In the genomic region with DNA sequence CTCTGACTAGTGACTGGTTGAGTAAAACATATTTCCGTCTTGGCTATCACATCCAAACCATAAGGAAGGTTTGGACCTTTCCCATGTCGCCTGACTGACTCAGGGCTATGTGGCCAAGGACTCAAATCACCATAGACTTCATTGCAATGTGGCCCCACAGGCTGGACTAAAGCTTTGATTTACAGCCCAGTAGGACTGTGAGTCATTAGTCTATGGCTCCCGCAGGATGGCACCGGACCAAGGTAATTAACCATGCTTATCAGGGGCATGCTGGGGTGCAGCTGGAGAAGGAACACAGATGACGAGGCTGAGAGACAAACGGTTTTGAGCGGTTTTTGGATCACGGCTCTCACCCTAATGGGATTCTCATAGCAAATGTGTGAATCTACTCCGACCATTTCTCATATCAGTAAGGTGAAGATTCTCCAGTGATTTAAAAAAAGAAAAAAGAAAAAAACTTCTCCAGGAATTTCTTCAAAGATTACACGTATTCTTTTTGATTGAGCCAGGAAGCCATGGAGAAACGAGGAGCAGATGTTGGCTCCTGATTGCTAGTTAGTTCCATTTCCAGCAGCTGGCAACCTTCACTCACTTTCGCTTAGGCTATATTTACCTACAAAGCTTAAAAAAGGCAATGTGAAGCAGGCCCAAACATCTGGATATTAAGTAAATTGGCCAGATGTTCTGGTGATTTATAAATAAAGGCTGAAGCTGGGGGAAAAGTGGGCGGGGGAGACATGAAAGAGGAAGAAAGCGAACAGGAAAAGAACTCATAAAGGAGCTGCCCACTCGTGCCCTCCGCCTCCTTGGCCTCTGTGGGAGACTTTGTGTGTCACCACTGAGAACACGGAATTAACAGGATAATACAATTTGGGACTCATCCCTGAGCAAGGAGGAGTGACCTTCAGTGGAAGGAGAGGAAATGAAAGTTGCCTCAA, we compare ENCODE assay signal across 8 mouse cellular contexts. TPM values are rescaled to one million over a fixed set of nuclear protein-coding genes. Genes with fewer than 3 reads are reported as not detected.
A peak's percentile ranks its signal among the peaks of the same experiment; 100 is the strongest.
DNase-seq lines count a peak whose midpoint lies in the region; ATAC-seq and TF ChIP-seq lines count a peak whose summit lies in the region.
"Had no signal": no experiment of that assay in that cellular context is flagged by ENCODE, and none has a peak within 500 bp of the region (broad histone marks: within the 10 kb centered on the region; RNA-seq: fewer than 3 reads in every experiment).

No protein-coding gene starts in this region.

- no peak for TF ChIP-seq CTCF in lung, embryonic 14.5 days (IDR thresholded peaks at IDR 0.05; ENCODE audit: low read depth)
- TF ChIP-seq CTCF in lung, adult 2 months (IDR thresholded peaks at IDR 0.05; ENCODE audit: insufficient read depth, low read length): no peak

- no peaks in the 10 kb centered on the region for H3K27me3 ChIP-seq in lung, embryonic 14.5 days (ENCODE audit: insufficient read depth, low read length)
- no peaks in the 10 kb centered on the region for H3K27me3 ChIP-seq in embryonic facial prominence, embryonic 10.5 days (replicated peaks; ENCODE audit: low read depth, poor library complexity, severe bottlenecking)
- H3K27me3 ChIP-seq in limb, embryonic 14.5 days (ENCODE audit: control insufficient read depth, insufficient read depth, low read length): no peaks in the 10 kb centered on the region
- H3K27me3 ChIP-seq in midbrain, embryonic 10.5 days (ENCODE audit: low read depth, poor library complexity, severe bottlenecking): no peaks in the 10 kb centered on the region

- no peak overlapping the region for H3K9ac ChIP-seq in lung, embryonic 14.5 days
- H3K9ac ChIP-seq in limb, embryonic 14.5 days (ENCODE audit: low read depth, low read length, severe bottlenecking): no peak overlapping the region
- H3K9ac ChIP-seq: limb, embryonic 12.5 days had no signal

- TF ChIP-seq POLR2A in lung, adult 2 months (IDR thresholded peaks at IDR 0.05; ENCODE audit: borderline replicate concordance, extremely low read depth, low read depth, low read length): no peak
- no peak for TF ChIP-seq POLR2A in limb, embryonic 14.5 days (IDR thresholded peaks at IDR 0.05; ENCODE audit: borderline replicate concordance, extremely low read depth, insufficient read depth, insufficient read length)

- WGBS in lung, embryonic 14.5 days: 37% methylated on average over 17 of the region's 17 CpGs
- WGBS in lung, adult 2 months: 33% methylated on average over 17 of the region's 17 CpGs
- 53% methylated on average over 17 of the region's 17 CpGs for WGBS in embryonic facial prominence, embryonic 10.5 days
- WGBS in limb, embryonic 14.5 days: 18% methylated on average over 17 of the region's 17 CpGs
- 80% methylated on average over 17 of the region's 17 CpGs for WGBS in midbrain, embryonic 10.5 days

- H3K4me3 ChIP-seq in lung, embryonic 14.5 days (ENCODE audit: low read depth, low read length): no peak overlapping the region
- no peak overlapping the region for H3K4me3 ChIP-seq in lung, adult 2 months (replicated peaks; ENCODE audit: extremely low read depth, low read depth, low read length)
- H3K4me3 ChIP-seq in embryonic facial prominence, embryonic 10.5 days: no peak overlapping the region
- no peak overlapping the region for H3K4me3 ChIP-seq in limb, embryonic 14.5 days (replicated peaks; ENCODE audit: low read length)
- H3K4me3 ChIP-seq in midbrain, embryonic 10.5 days: no peak overlapping the region
- H3K4me3 ChIP-seq: limb, embryonic 12.5 days had no signal

- no peak overlapping the region for H3K27ac ChIP-seq in lung, embryonic 14.5 days (ENCODE audit: low read depth)
- no peak overlapping the region for H3K27ac ChIP-seq in embryonic facial prominence, embryonic 10.5 days (replicated peaks)
- H3K27ac ChIP-seq in limb, embryonic 14.5 days (replicated peaks; ENCODE audit: low read depth, low read length): no peak overlapping the region
- H3K27ac ChIP-seq in midbrain, embryonic 10.5 days (replicated peaks): no peak overlapping the region
- H3K27ac ChIP-seq: limb, embryonic 12.5 days had no signal

- no peaks in the 10 kb centered on the region; the same call in 1 of the 2 replicates for H3K4me1 ChIP-seq in lung, embryonic 14.5 days (ENCODE audit: insufficient read depth)
- peaks cover 2% of the 10 kb centered on the region for H3K4me1 ChIP-seq in lung, adult 2 months (ENCODE audit: control insufficient read depth, insufficient read depth, low read length)
- H3K4me1 ChIP-seq in embryonic facial prominence, embryonic 10.5 days: peaks cover 40% of the 10 kb centered on the region
- peaks cover 19% of the 10 kb centered on the region for H3K4me1 ChIP-seq in limb, embryonic 14.5 days (ENCODE audit: control insufficient read depth, insufficient read depth, low read length)
- H3K4me1 ChIP-seq in midbrain, embryonic 10.5 days: peaks cover 32% of the 10 kb centered on the region

- peak; percentile 69 for DNase-seq in lung, embryonic 14.5 days
- DNase-seq in lung, adult 2 months: no peak
- peak; percentile 83 for DNase-seq in adrenal gland, postnatal 25 days
- peak; percentile 34 for DNase-seq in embryonic facial prominence, embryonic 10.5 days (ENCODE audit: low spot score)
- peak; percentile 82 for DNase-seq in limb, embryonic 14.5 days (ENCODE audit: low spot score)
- DNase-seq in thymus, postnatal 14 days: no peak
- no peak for DNase-seq in midbrain, embryonic 10.5 days (ENCODE audit: low spot score)

- H3K4me2 ChIP-seq in lung, embryonic 14.5 days: no peak overlapping the region; the same call in 1 of the 2 replicates
- peak overlapping the region; percentile 8; the same call in 1 of the 2 replicates for H3K4me2 ChIP-seq in limb, embryonic 14.5 days (replicated peaks; ENCODE audit: low read depth, low read length, severe bottlenecking)
- H3K4me2 ChIP-seq: limb, embryonic 12.5 days had no signal

- no peaks in the 10 kb centered on the region for H3K9me3 ChIP-seq in lung, embryonic 14.5 days (ENCODE audit: low read depth, low read length)
- no peaks in the 10 kb centered on the region for H3K9me3 ChIP-seq in embryonic facial prominence, embryonic 10.5 days
- H3K9me3 ChIP-seq in limb, embryonic 14.5 days (ENCODE audit: control insufficient read depth, low read length): no peaks in the 10 kb centered on the region
- H3K9me3 ChIP-seq in midbrain, embryonic 10.5 days (replicated peaks): no peaks in the 10 kb centered on the region
- H3K9me3 ChIP-seq: limb, embryonic 12.5 days had no signal

- ATAC-seq in lung, embryonic 14.5 days (ENCODE audit: insufficient read depth): no peak; the same call in 1 of the 2 replicates
- ATAC-seq in limb, embryonic 14.5 days (ENCODE audit: low FRiP score, low read depth): peak; percentile 65

- H3K36me3 ChIP-seq in lung, embryonic 14.5 days (ENCODE audit: insufficient read depth): no peaks in the 10 kb centered on the region
- no peaks in the 10 kb centered on the region for H3K36me3 ChIP-seq in embryonic facial prominence, embryonic 10.5 days (replicated peaks)
- H3K36me3 ChIP-seq in limb, embryonic 14.5 days (ENCODE audit: control insufficient read depth, insufficient read depth, low read length): no peaks in the 10 kb centered on the region
- no peaks in the 10 kb centered on the region for H3K36me3 ChIP-seq in midbrain, embryonic 10.5 days
- H3K36me3 ChIP-seq: limb, embryonic 12.5 days had no signal

RNA-seq across cellular contexts. Expression of a gene that starts 26.2 kb away (rescaled TPM):
- 13.2 and 14.2 TPM in 2 replicates for polyA plus RNA-seq in lung, embryonic 14.5 days (2014; fragmentation: Nextera tagmentation; extraction: Ambion mirVana)
- 36.3 and 38.6 TPM in 2 replicates for polyA plus RNA-seq in lung, adult 2 months (2012; rRNA removed)
- total RNA-seq in adrenal gland, postnatal 25 days (2021): 54.5 and 79.1 TPM in 2 replicates
- polyA plus RNA-seq in embryonic facial prominence, embryonic 10.5 days (2016; fragmentation: Nextera tagmentation; extraction: Ambion mirVana): 12.7 and 14.8 TPM in 2 replicates
- 21.6 and 24.8 TPM in 2 replicates for polyA plus RNA-seq in limb, embryonic 14.5 days (2012; rRNA removed)
- polyA plus RNA-seq in limb, embryonic 14.5 days (2014; fragmentation: Nextera tagmentation; extraction: Ambion mirVana): 11.6 and 12.4 TPM in 2 replicates
- 14.8 and 21.9 TPM in 2 replicates for polyA plus RNA-seq in midbrain, embryonic 10.5 days (2016; fragmentation: Nextera tagmentation; extraction: Ambion mirVana)

Comparison
In these comparisons a context has a peak if more than half of its experiments do, and no peak if none do; other contexts are left out.
1. DNase-seq: peak in lung, embryonic 14.5 days (single experiment), adrenal gland, postnatal 25 days (single experiment), embryonic facial prominence, embryonic 10.5 days (single experiment) and limb, embryonic 14.5 days (single experiment); none in lung, adult 2 months (single experiment), thymus, postnatal 14 days (single experiment) and midbrain, embryonic 10.5 days (single experiment).